Mouse (Mus musculus) monocyte, adult 2 months (primary cell): ENCODE data around the gene Jdp2.

ENCODE experiments used
- DNase-seq, 2 experiments: peaks; one replicate each; pipeline ENCODE4 v3.0.0; 2022; ENCODE audit warnings: low spot score in 2 of 2, low read depth in 1 of 2

Jdp2 gene

DNA sequence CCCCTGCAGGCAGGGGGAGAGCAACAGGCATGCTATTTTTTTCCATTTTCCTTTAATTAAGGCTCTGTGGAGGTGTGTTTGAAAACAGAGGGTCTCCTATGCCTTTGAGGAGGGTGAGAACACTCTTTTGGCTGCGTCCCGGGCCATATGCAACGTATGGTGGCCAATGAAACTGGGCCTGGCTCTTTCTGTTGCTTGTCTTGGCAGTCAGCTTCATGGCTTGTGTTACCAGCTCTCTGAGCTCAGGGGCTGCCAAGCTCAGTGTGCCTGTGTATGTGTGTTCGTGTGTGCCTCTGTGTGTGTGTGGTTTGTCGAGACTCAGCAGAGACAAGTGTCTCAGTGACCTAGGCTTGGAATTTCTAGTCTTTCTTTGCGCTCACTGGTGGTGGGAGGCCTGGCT, 2.7 kb downstream of the Jdp2 start:
- no peak for DNase-seq

DNA sequence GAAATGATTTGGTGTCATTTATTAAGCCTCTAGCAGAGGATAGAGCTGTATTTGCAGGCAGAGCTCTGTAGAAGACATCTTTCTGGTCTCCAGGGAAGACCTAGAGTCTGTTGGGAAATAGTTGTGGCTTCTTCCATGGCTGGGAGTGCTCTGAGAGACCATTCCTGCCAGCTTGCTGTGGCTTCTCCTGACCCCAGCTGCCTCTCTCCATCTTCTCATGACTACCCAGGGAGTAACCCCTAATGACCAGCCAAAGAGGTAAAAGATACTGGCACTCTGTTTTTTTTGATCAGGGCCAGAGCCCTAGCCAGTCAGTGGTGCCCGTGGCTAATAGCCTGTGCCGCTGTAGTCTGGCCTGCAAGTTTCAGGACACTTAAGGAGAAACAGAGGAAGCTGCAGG, 3.3 kb downstream of the Jdp2 start:
- DNase-seq, result no peak

GRCm38 (mm10) chr12:85602811-85603210, 4.0 kb downstream of the Jdp2 start:
- DNase-seq, result no peak

GRCm38 (mm10) chr12:85603767-85604166, 4.9 kb downstream of the Jdp2 start:
- no peak for DNase-seq

DNA sequence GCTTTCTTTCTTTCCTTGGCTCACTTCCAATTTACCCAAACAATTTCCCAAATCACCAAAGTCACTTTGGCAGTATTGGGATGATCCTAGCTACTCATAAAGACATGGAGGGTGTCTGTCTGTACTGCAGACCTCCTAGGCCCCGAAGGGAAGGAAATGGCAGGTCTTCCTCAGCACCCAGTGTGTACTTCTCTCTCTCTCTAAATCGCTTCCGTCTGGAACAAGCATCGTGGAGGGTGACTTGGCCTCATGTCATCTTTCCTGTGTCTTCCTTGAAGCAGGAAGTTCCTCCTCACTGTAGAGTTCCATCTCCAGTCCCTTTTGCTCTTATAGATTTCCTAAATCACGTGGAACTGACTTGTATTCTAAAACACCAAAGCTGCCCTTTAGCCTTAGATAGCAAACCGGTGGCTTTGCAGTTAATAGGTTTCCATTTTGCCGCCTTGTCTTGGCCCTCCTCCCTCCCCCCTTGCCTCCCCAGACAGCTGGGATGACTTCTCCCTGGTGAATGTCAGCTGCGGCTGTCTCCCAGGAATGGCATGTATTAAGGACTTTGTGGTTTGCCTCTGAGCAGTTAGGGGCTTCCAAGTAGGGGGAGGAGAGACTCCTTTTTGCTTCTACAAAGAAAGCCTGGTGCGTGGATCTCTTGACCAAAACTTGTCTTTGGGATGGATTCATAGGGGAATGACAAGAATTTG, 5.6 kb downstream of the Jdp2 start:
- DNase-seq, result no peak

DNA sequence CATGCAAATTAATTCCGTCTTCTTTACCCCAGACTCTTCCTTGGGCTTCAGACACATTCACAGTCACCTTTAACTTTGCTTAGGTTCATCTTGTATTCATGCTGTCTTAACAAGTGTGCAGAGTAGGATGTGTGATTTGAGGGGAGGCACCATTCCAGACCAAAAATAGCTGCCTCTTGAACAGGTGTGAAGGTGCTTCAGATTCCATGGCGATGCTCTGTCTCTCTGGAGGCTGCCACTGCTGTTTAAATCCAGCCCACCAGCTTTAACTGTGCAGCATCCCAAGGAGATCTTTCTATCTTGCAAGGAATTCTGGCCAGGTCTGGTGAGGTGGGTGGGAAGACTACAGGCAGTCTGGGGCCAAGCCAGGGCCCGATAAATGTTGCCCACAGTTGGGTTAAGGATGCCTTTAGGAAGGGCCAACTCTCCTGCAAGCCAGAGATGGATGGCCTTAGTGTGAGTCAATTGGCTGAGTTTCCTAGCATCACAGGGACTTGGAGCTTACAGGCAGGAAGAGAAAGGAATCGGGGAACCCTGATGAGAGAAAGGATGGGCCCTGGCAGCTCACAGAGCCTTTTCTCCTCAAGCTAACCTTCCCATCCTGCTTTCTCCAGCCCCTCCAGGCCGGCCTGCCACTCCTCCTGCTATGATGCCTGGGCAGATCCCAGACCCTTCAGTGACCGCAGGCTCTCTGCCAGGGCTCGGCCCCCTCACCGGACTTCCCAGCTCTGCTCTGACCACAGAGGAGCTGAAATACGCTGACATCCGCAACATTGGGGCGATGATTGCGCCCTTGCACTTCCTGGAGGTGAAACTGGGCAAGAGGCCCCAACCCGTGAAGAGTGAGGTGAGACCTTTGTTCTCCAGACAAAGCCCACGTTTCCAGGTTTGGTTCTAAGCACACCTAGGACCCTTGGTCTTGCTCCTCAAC, 9.0 kb downstream of the Jdp2 start:
- DNase-seq, result no peak

- DNase-seq, result no peak
Measured at GRCm38 (mm10) chr12:85610167-85610566, 11.3 kb downstream of the Jdp2 start.

DNA sequence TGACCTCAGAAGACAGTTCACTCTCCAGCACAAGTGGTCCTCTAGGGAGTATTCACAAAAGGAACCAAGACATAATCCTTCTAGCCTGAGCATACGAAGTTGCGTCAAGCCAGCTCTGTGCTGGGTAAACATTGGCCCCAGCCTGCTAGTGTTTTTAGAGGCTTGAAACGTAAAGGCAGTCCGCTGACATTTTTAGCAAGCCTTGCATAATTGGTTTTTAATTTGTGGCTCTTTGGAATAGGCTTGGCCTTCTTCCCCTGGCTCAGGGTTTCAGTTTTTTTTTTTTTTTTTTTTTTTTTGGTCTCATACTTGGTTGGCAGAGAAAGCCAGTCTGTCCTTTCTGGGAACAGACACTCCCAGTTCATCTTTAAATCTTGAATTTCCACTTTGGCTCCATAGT, 15.3 kb downstream of the Jdp2 start:
- DNase-seq, result no peak

- DNase-seq, result no peak
Measured at GRCm38 (mm10) chr12:85615486-85615885, 16.7 kb downstream of the Jdp2 start.

DNA sequence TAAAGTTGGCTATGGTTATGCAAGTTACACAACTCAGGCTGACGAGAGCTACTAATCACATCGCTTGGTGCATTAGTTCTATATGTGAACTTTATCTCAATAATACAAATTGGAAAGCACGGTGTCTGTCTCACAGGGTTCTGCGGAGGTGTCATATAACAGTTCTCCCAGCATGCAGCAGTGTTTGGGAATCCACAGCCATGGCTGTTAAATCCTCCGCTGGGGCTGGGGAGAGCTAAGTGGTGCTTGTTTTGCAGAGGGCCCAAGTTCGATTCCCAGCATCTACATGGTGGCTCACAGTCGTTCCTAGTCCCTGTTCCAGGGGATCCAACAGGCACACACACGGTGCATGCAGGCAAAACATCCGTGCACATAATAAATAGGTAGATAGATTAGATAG, 19.1 kb downstream of the Jdp2 start:
- no peak for DNase-seq

GRCm38 (mm10) chr12:85618430-85618829, 19.6 kb downstream of the Jdp2 start:
- no peak for DNase-seq

DNA sequence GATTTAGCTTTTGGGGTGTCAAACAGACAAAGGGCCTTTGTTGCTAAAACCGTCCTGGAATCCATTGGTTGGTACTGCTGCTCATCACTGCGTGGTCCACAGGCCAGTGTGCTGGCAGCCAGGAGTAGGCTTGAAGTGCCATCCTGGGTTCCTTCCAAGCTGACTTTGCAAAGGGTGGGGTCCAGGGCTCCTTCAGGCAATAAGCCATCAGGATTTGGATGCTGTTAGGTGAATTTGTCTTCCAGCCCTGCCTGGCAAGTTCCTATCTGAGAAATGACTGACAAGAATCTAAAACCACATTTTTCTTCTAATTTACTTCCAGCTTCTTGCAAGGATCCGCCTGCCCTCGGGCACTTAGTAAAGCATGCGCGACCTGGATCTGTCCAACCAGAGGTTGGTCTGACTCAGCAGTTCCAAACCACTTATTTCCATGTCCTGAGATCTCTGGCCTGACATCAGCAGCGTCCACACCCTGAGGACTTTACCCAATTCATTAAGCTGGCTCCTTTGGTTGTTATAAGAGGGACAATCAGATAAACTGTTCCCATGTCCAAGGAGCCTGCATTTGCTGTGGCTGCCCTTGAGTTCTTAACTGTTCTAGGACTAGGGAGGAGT, 20.6 kb downstream of the Jdp2 start:
- no peak for DNase-seq

- no peak for DNase-seq
Measured at GRCm38 (mm10) chr12:85619898-85620443, 21.1 kb downstream of the Jdp2 start.

DNA sequence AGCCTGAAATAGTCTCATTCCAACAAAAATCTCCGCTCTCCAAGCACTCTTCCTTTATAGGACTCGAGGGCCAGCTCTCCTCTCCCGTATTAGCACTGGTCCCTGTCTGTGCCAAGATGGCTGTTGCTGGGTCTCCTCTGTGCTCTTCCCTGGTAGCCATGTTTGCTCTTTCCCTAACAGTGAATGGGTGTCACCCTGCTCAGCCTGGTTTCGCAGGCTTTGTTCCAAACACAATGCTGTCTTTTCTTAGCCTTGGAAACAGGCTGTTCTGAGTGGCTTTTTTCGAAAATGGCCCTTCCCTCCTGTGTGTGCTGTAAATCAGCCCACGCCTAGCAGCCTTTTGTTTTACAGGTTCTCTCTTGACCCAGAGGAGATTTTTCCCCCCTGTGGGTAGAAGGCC, 22.2 kb downstream of the Jdp2 start:
- DNase-seq, result no peak

DNA sequence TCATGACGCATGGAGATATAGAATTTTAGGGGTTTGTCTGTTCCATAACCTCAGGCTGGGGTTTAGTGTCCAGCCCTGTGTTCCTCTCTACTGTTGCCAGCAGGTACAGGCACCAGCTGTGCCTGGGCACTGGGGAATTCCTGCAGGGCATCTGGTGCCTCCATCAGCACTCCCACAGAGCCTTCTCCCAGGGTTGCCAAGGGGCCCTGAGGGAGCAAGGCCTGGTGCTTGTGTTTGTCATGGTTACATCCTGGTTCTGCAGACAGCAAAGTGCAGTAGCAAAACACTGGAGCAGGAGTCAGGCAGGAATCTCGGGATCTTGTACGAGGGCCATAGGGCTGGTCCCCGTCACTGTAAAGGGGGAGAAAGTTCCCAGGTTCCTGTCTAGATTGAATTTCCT, 22.8 kb downstream of the Jdp2 start:
- DNase-seq, result no peak

- no peak for DNase-seq
Measured at GRCm38 (mm10) chr12:85623711-85624110, 24.9 kb downstream of the Jdp2 start.

DNA sequence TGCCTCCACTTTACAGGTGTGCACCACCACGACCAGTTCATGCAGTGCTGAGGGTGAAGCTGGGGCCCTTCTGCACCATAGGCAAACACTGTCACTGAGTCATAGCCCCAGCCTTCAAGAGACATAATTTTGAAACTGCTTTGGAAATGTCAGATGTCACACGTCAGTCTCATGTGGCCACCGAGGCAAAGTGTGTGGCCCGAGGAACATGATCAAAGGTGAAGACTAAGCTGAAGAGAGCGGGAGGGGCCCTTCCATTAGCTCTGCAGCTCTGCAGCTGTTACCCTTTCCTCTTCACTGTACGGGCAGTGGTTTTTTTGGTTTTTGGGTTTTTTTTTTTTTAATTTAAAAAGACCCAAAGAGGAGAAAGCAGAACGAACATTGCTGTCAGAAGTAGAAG, 25.8 kb downstream of the Jdp2 start:
- DNase-seq, result no peak

DNA sequence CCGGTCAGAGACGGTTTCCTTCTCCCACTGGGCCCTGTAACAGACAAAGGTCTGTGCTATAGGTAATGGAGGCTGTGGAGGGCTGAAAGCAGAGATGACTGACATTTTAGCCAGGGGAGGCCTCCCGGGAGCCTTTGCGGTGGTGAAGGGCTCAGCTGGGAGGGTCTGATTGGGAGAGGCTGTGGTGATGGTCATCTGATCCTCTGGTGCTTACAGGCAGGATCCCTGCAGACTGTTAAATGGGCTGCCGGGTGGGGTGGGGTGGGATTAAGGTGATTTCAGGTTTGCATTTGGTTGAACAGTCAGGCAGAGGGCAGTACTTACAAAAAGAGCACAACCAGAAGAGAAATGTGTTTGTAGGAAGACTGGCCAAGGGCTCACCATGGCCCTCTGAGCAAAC, 27.0 kb downstream of the Jdp2 start:
- no peak for DNase-seq

- DNase-seq, result peak in 1 of 2 experiments; percentile 11
Measured at GRCm38 (mm10) chr12:85629661-85630481, 31.0 kb downstream of the Jdp2 start.

- no peak for DNase-seq
Measured at GRCm38 (mm10) chr12:85631196-85631595, 32.4 kb downstream of the Jdp2 start.

DNA sequence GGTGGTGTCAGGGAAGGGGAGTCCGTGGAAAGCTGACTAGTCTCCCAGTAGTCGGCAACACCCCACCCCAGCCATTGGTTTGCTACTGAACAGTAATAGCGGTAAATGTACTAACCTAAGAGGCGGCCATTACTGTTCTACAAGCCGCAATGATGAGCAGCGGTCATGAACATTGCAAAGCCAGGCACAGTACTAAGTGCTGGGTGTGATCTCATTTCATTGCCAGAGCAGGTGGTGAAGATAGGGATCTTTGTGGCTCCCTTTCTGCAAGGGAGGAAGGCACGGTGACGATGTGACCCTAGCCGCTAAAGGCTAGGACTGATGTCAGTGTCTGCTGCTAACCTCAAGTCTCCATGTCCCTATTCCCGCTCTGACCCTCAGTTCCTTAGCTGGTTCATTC, 33.5 kb downstream of the Jdp2 start:
- DNase-seq, result no peak
